8 mouse cellular contexts compared by ENCODE assay signal in genomic region chr13:48869950-48870770, GRCm38 (mm10). TPM values are rescaled to one million over a fixed set of nuclear protein-coding genes. Genes with fewer than 3 reads are reported as not detected.
A peak's percentile ranks its signal among the peaks of the same experiment; 100 is the strongest.
DNase-seq lines count a peak whose midpoint lies in the region; ATAC-seq and TF ChIP-seq lines count a peak whose summit lies in the region.

No protein-coding gene starts in this region.

- no peak for TF ChIP-seq CTCF in G1E (IDR thresholded peaks at IDR 0.05; ENCODE audit: low read depth, low read length)

- H3K9ac ChIP-seq in heart, embryonic 12.5 days, result peak overlapping the region; percentile 100
- H3K9ac ChIP-seq in midbrain, embryonic 12.5 days (replicated peaks), result peak overlapping the region; percentile 100

- WGBS in heart, embryonic 12.5 days, result under 1% methylated on average over 93 of the region's 102 CpGs
- WGBS in midbrain, embryonic 12.5 days, result under 1% methylated on average over 95 of the region's 102 CpGs

- peaks cover 33% of the 10 kb centered on the region for H3K36me3 ChIP-seq in G1E (replicated peaks)
- H3K36me3 ChIP-seq in heart, embryonic 12.5 days, result no peaks in the 10 kb centered on the region
- H3K36me3 ChIP-seq in midbrain, embryonic 12.5 days, result no peaks in the 10 kb centered on the region; the same call in 1 of the 2 replicates
- no peaks in the 10 kb centered on the region for H3K36me3 ChIP-seq in splenic B cell, adult 2 months (ENCODE audit: control insufficient read depth, insufficient read depth, low read length, poor library complexity, severe bottlenecking)

- H3K4me2 ChIP-seq in heart, embryonic 12.5 days, result peak overlapping the region; percentile 83
- peak overlapping the region; percentile 87 for H3K4me2 ChIP-seq in midbrain, embryonic 12.5 days (replicated peaks)

- H3K4me1 ChIP-seq in G1E (ENCODE audit: insufficient read depth, low read depth, low read length), result peaks cover 52% of the 10 kb centered on the region
- peaks cover 60% of the 10 kb centered on the region for H3K4me1 ChIP-seq in heart, embryonic 12.5 days (replicated peaks)
- H3K4me1 ChIP-seq in midbrain, embryonic 12.5 days, result peaks cover 36% of the 10 kb centered on the region

- no peaks in the 10 kb centered on the region for H3K9me3 ChIP-seq in G1E (replicated peaks)
- H3K9me3 ChIP-seq in heart, embryonic 12.5 days (replicated peaks), result no peaks in the 10 kb centered on the region
- H3K9me3 ChIP-seq in midbrain, embryonic 12.5 days, result no peaks in the 10 kb centered on the region

- H3K27ac ChIP-seq in heart, embryonic 12.5 days (ENCODE audit: poor library complexity, severe bottlenecking), result peak overlapping the region; percentile 87
- H3K27ac ChIP-seq in midbrain, embryonic 12.5 days (replicated peaks), result peak overlapping the region; percentile 87

- no peaks in the 10 kb centered on the region for H3K27me3 ChIP-seq in G1E (ENCODE audit: insufficient read depth, low read length)
- no peaks in the 10 kb centered on the region for H3K27me3 ChIP-seq in heart, embryonic 12.5 days (replicated peaks)
- no peaks in the 10 kb centered on the region for H3K27me3 ChIP-seq in midbrain, embryonic 12.5 days
- no peaks in the 10 kb centered on the region for H3K27me3 ChIP-seq in splenic B cell, adult 2 months (ENCODE audit: control insufficient read depth, insufficient read depth, low read length, poor library complexity, severe bottlenecking)

- ATAC-seq in G1E (ENCODE audit: extremely low read depth, insufficient number of reproducible peaks, low FRiP score, poor library complexity, severe bottlenecking), result peak; percentile 37; the same call in 1 of the 2 replicates
- 0 out of 2 replicates have a peak, but pooled peaks have one; percentile 27 for ATAC-seq in heart, embryonic 12.5 days (ENCODE audit: insufficient number of reproducible peaks, low FRiP score)
- peak; percentile 45 for ATAC-seq in midbrain, embryonic 12.5 days (ENCODE audit: low FRiP score, low read depth)

- H3K4me3 ChIP-seq in G1E (ENCODE audit: low read depth, low read length), result peak overlapping the region; percentile 88
- H3K4me3 ChIP-seq in heart, embryonic 12.5 days, result peak overlapping the region; percentile 100
- H3K4me3 ChIP-seq in midbrain, embryonic 12.5 days, result peak overlapping the region; percentile 98

- peak; percentile 67 to 90 for DNase-seq in adrenal gland, adult (ENCODE audit: inconsistent age in 2 of 2, low spot score in 1 of 2)
- DNase-seq in adrenal gland, postnatal 4 days (ENCODE audit: low spot score in 2 of 2), result no peak
- DNase-seq in G1E (ENCODE audit: low spot score), result peak; percentile 48
- DNase-seq in embryo, embryonic 11 days, result peak; percentile 68
- peak; percentile 34 to 64 for DNase-seq in kidney, postnatal 25 days
- DNase-seq in splenic B cell, adult 2 months (ENCODE audit: low read depth, low spot score), result peak; percentile 53

RNA-seq across cellular contexts. Expression of gene Phf2, which starts 0.8 kb away (rescaled TPM):
- total RNA-seq in adrenal gland, postnatal 4 days (2021), result 10 to 100 TPM; 44.6 to 45.7 TPM
- 53.7 and 59.0 TPM in 2 replicates for total RNA-seq in G1E (2014; fragmentation: Nextera tagmentation)
- total RNA-seq in G1E (2017), result 7.0 and 9.6 TPM in 2 replicates
- 45.3 and 49.2 TPM in 2 replicates for polyA plus RNA-seq in G1E (2012)
- polyA plus RNA-seq in heart, embryonic 12.5 days (2016; fragmentation: Nextera tagmentation; extraction: Ambion mirVana), result 4.9 and 5.7 TPM in 2 replicates
- polyA plus RNA-seq in midbrain, embryonic 12.5 days (2016; fragmentation: Nextera tagmentation; extraction: Ambion mirVana), result 11.3 and 11.4 TPM in 2 replicates

Comparison
In these comparisons a context has a peak if more than half of its experiments do, and no peak if none do; other contexts are left out.
1. DNase-seq: peak in adrenal gland, adult (2 of 2), G1E (single experiment), embryo, embryonic 11 days (single experiment), kidney, postnatal 25 days (2 of 2) and splenic B cell, adult 2 months (single experiment); none in adrenal gland, postnatal 4 days (0 of 2).
2. Peak in every context shown above with its lines, with median percentiles within 50 percentile points of each other: ATAC-seq and H3K4me3 ChIP-seq.